Mouse (Mus musculus) gastrocnemius, adult 18-20 months (tissue): ENCODE data around the gene Creb3l4. TPM values are rescaled to one million over a fixed set of nuclear protein-coding genes. Genes with fewer than 3 reads are reported as not detected.

Source experiments
- DNase-seq: peaks from one replicate; pipeline ENCODE4 v3.0.0; 2021; ENCODE audit warnings: low spot score
- microRNA-seq: library from miRNA; unstranded; fragments of <30 nt; microRNA quantifications from one replicate; pipeline ENCODE4 v1.2.0, GENCODE M21; 2021
- total RNA-seq, 2 experiments: library from RNA; stranded (reverse); gene quantifications; 2 replicates each; pipeline ENCODE4 v1.2.3; 2021

Gene Creb3l4
- total RNA-seq, 2 experiments from 2014 or later = not detected

- DNase-seq = no peak
Measured at GRCm38 (mm10) chr3:90195644-90196043, 47.7 kb downstream of the Creb3l4 start.

DNA sequence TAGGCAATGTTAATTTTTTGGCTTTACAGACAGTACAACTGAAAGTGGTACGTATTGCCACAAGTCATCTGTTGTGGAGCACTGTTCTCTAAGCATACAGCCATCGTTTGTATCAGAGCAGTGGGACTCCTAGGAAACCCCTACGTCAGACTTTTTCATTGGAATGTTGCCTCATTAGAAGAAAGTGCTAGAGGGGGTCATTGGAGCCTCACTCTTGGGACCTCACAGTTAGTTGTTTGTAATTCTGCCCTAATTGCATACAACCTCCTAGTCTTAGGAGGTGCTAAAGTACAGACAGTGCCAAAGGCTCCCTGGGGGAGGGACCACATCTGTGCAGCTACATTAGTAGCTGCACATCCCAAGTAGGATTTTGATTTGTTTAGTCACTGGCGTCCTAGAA, 48.6 kb downstream of the Creb3l4 start:
- DNase-seq = no peak

GRCm38 (mm10) chr3:90190859-90191510, 52.3 kb downstream of the Creb3l4 start:
- DNase-seq = no peak

Small RNA genes lying within 50 kb of the gene (microRNA-seq; reads per million reads assigned to microRNA genes)
- gene Mir7012 = 1.4 reads per million

Other genes with a start within 250 kb of the Creb3l4 start
- 10 to 100 TPM; 47.8 to 58.0 TPM for gene Hax1, start 244.7 kb downstream of the Creb3l4 start, total RNA-seq
- gene 4933434E20Rik, start 191.9 kb downstream of the Creb3l4 start, total RNA-seq = 10 to 100 TPM; 91.6 to 99.3 TPM
- 10 to 100 TPM; 93.9 to 95.4 TPM for gene Ubap2l, start 190.9 kb downstream of the Creb3l4 start, total RNA-seq
- 100 to 1,000 TPM; 579 to 626 TPM for gene Tpm3, start 170.9 kb downstream of the Creb3l4 start, total RNA-seq
- gene Nup210l, start 139.4 kb downstream of the Creb3l4 start, total RNA-seq = under 1 TPM in 1 of 2 experiments, not detected in 1; 0.05 TPM
- gene Rps27, start 29.9 kb downstream of the Creb3l4 start, total RNA-seq = 1,000 to 10,000 TPM; 1,075 to 1,237 TPM
- gene Rab13, start 29.8 kb downstream of the Creb3l4 start, total RNA-seq = 1 to 10 TPM; 6.1 to 9.6 TPM
- 10 to 100 TPM; 73.7 to 75.0 TPM for gene Jtb, start 11.9 kb downstream of the Creb3l4 start, total RNA-seq
- gene Slc39a1, start 4.7 kb upstream of the Creb3l4 start, total RNA-seq = 10 to 100 TPM; 38.9 to 40.7 TPM
- gene Crtc2, start 10.7 kb upstream of the Creb3l4 start, total RNA-seq = 10 to 100 TPM; 13.7 to 16.2 TPM
- gene Dennd4b, start 21.7 kb upstream of the Creb3l4 start, total RNA-seq = 10 to 100 TPM; 81.1 to 81.6 TPM
- 10 to 100 TPM; 58.3 to 59.4 TPM for gene Gatad2b, start 49.7 kb upstream of the Creb3l4 start, total RNA-seq
- gene Slc27a3, start 146.4 kb upstream of the Creb3l4 start, total RNA-seq = 1 to 10 TPM; 1.0 to 1.1 TPM
- gene Ints3, start 190.1 kb upstream of the Creb3l4 start, total RNA-seq = 10 to 100 TPM; 13.6 to 16.1 TPM
- gene Npr1, start 222.4 kb upstream of the Creb3l4 start, total RNA-seq = 1 to 10 TPM; 6.0 to 7.1 TPM
- gene Ilf2, start 232.6 kb upstream of the Creb3l4 start, total RNA-seq = 10 to 100 TPM; 25.2 to 26.7 TPM
- gene Snapin, start 247.5 kb upstream of the Creb3l4 start, total RNA-seq = 10 to 100 TPM; 78.8 to 79.5 TPM